Mouse (Mus musculus) G1E (cell line): ENCODE data around the gene Rgs7. TPM values are rescaled to one million over a fixed set of nuclear protein-coding genes. Genes with fewer than 3 reads are reported as not detected.

ENCODE experiments used
- ATAC-seq: 2 replicates; pipeline ENCODE4 v1.8.0; 2016; ENCODE audit warnings: mild to moderate bottlenecking; ENCODE audit not compliant: insufficient number of reproducible peaks, poor library complexity, low FRiP score, severe bottlenecking; ENCODE audit errors: extremely low read depth
- DNase-seq: peaks from one replicate; pipeline ENCODE4 v3.0.0; 2012; ENCODE audit warnings: low spot score
- H3K27me3 ChIP-seq: 2 replicates; pipeline ENCODE4 v1.6.1; 2012; ENCODE audit warnings: mild to moderate bottlenecking, low read length, inconsistent platforms; ENCODE audit not compliant: insufficient read depth
- H3K36me3 ChIP-seq: replicated peaks from 2 replicates; pipeline ENCODE3; 2012; ENCODE audit warnings: mild to moderate bottlenecking, inconsistent platforms
- H3K4me1 ChIP-seq: 2 replicates; pipeline ENCODE4 v1.6.1; 2012; ENCODE audit warnings: low read depth, low read length, inconsistent platforms, mixed read lengths; ENCODE audit not compliant: insufficient read depth
- H3K4me3 ChIP-seq: 2 replicates; pipeline ENCODE4 v1.5.1; 2012; ENCODE audit warnings: low read depth, mild to moderate bottlenecking, inconsistent platforms, low read length, moderate library complexity, mixed read lengths
- H3K9me3 ChIP-seq: replicated peaks from 2 replicates; pipeline ENCODE4 v1.6.1; 2012; ENCODE audit warnings: inconsistent platforms
- CTCF ChIP-seq: IDR thresholded peaks from 2 replicates; pipeline ENCODE4 v1.5.1; 2012; ENCODE audit warnings: low read depth, low read length, inconsistent platforms, mixed read lengths
- GATA1 ChIP-seq: IDR thresholded peaks from 2 replicates; pipeline ENCODE4 v1.6.1; 2012; ENCODE audit warnings: borderline replicate concordance, low read length, inconsistent platforms, mixed read lengths
- GATA2 ChIP-seq: IDR thresholded peaks from 2 replicates; pipeline ENCODE4 v1.6.1; 2012; ENCODE audit warnings: low read depth, low read length, inconsistent platforms, borderline replicate concordance
- POLR2AphosphoS5 ChIP-seq: IDR thresholded peaks from 2 replicates; pipeline ENCODE4 v1.6.1; 2012; ENCODE audit warnings: low read depth, low read length, inconsistent platforms; ENCODE audit not compliant: insufficient replicate concordance
- TAL1 ChIP-seq: conservative IDR thresholded peaks from 2 replicates; pipeline ENCODE4 v1.6.1; 2012; ENCODE audit warnings: low read depth, low read length, inconsistent platforms, mixed read lengths
- polyA plus RNA-seq: library from polyadenylated mRNA; stranded (reverse); fragments of >175 nt; gene quantifications from 2 replicates; pipeline ENCODE4 v1.2.3, GENCODE M21; 2012
- total RNA-seq, 2 experiments: library from RNA; stranded (forward) in 1 of 2; stranded (reverse) in 1 of 2; fragments of 200-1000 nt in 1 of 2; fragments of >200 nt in 1 of 2; fragmentation: Nextera tagmentation in 1 of 2; gene quantifications; 2 replicates each; pipeline ENCODE4 v1.2.3; 2014 to 2017

The Rgs7 gene
- total RNA-seq (2014; fragmentation: Nextera tagmentation) (not detected in 2 replicates), total RNA-seq (2017) (0.05 and 0.12 TPM in 2 replicates), polyA plus RNA-seq (not detected in 2 replicates)

GRCm38 (mm10) chr1:175491861-175492682 is at the start of gene Rgs7:
Gene Rgs7, minus strand, starts transcription at chr1:175492500.
- Histone ChIP-seq H3K4me1 (no peaks in the 10 kb centered on the region), H3K36me3 (no peaks in the 10 kb centered on the region), H3K27me3 (no peaks in the 10 kb centered on the region), H3K9me3 (peaks cover 29% of the 10 kb centered on the region), H3K4me3 (no peak within 1 kb of the TSS; the same call in 1 of the 2 replicates)
- DNase-seq: no peak
- TF ChIP-seq GATA1 (no peak), CTCF (no peak), GATA2 (no peak), TAL1 (no peak), POLR2AphosphoS5 (no peak)
- no peak for ATAC-seq

GRCm38 (mm10) chr1:175540700-175541099 is 48.4 kb upstream of the Rgs7 start:
- Histone ChIP-seq H3K27me3 (no peaks in the 10 kb centered on the region), H3K9me3 (no peaks in the 10 kb centered on the region), H3K36me3 (no peaks in the 10 kb centered on the region), H3K4me1 (no peaks in the 10 kb centered on the region), H3K4me3 (no peak overlapping the region)
- ATAC-seq: no peak
- TF ChIP-seq TAL1 (no peak), CTCF (no peak), POLR2AphosphoS5 (no peak), GATA1 (no peak), GATA2 (no peak)
- no peak for DNase-seq

- Histone ChIP-seq H3K36me3 (no peaks in the 10 kb centered on the region), H3K4me1 (no peaks in the 10 kb centered on the region), H3K27me3 (no peaks in the 10 kb centered on the region), H3K4me3 (no peak overlapping the region), H3K9me3 (no peaks in the 10 kb centered on the region)
- no peak for DNase-seq
- no peak for ATAC-seq
- TF ChIP-seq TAL1 (no peak), GATA1 (no peak), CTCF (no peak), GATA2 (no peak), POLR2AphosphoS5 (no peak)
These were observed 45.0 kb upstream of the Rgs7 start for GRCm38 (mm10) chr1:175537321-175537720.

- Histone ChIP-seq H3K9me3 (0 out of 2 replicates have a peak, but pooled peaks cover 5% of the 10 kb centered on the region), H3K4me1 (no peaks in the 10 kb centered on the region), H3K27me3 (no peaks in the 10 kb centered on the region), H3K36me3 (no peaks in the 10 kb centered on the region), H3K4me3 (no peak overlapping the region)
- ATAC-seq (no peak), DNase-seq (no peak)
- TF ChIP-seq GATA2 (no peak), GATA1 (no peak), CTCF (no peak), TAL1 (no peak), POLR2AphosphoS5 (no peak)
These were observed 37.6 kb upstream of the Rgs7 start for GRCm38 (mm10) chr1:175529858-175530257.

GRCm38 (mm10) chr1:175524626-175525294 is 32.5 kb upstream of the Rgs7 start:
- no peak for TF ChIP-seq GATA2
- TF ChIP-seq POLR2AphosphoS5: no peak
- no peak for TF ChIP-seq TAL1
- TF ChIP-seq CTCF: no peak
- no peak for TF ChIP-seq GATA1
- H3K4me3 ChIP-seq: no peak overlapping the region
- ATAC-seq (no peak), DNase-seq (no peak)
- H3K4me1 ChIP-seq: no peaks in the 10 kb centered on the region
- H3K36me3 ChIP-seq: no peaks in the 10 kb centered on the region
- no peaks in the 10 kb centered on the region for H3K27me3 ChIP-seq
- H3K9me3 ChIP-seq: 0 out of 2 replicates have a peak, but pooled peaks cover 2% of the 10 kb centered on the region

GRCm38 (mm10) chr1:175523572-175523971 is 31.3 kb upstream of the Rgs7 start:
- Histone ChIP-seq H3K9me3 (no peaks in the 10 kb centered on the region), H3K4me3 (no peak overlapping the region), H3K27me3 (no peaks in the 10 kb centered on the region), H3K4me1 (no peaks in the 10 kb centered on the region), H3K36me3 (no peaks in the 10 kb centered on the region)
- DNase-seq: no peak
- no peak for ATAC-seq
- no peak for TF ChIP-seq POLR2AphosphoS5
- TF ChIP-seq GATA2: no peak
- no peak for TF ChIP-seq GATA1
- no peak for TF ChIP-seq CTCF
- no peak for TF ChIP-seq TAL1
